Mouse (Mus musculus): ENCODE data around the gene Lrrc3b. TPM values are rescaled to one million over a fixed set of nuclear protein-coding genes. Genes with fewer than 3 reads are reported as not detected.

Lrrc3b gene
- polyA plus RNA-seq, 1 experiment from 2014 or later, result 0.12 TPM

DNA sequence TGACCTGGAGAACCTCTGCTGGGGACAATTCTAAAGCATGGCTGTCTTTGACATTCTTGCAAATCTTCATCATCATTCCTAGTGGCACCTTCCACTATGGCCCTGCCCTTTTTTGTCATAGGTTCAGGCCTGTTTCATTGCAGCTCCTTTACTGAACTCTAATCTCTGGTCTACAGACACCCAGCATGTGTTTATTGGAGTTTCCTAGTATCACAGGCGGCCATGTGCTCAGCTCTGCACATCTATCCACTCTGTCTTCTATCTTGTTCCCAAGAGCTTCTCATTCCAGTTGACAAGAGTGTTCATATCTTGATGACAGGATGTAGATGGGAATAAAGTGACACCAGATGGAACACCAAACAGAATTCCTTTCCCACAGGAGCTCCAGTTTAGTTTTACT lies 108.6 kb downstream of the Lrrc3b start:
- no peak overlapping the region for H3K27ac ChIP-seq
- no peak overlapping the region for H3K4me2 ChIP-seq
- no peaks in the 10 kb centered on the region for H3K9me3 ChIP-seq (replicated peaks)
- H3K27me3 ChIP-seq, result no peaks in the 10 kb centered on the region
- no peak overlapping the region for H3K4me3 ChIP-seq (replicated peaks)
- H3K9ac ChIP-seq, result no peak overlapping the region
- no peaks in the 10 kb centered on the region for H3K36me3 ChIP-seq
- 44% methylated on average over 1 of the region's 1 CpGs for WGBS (ENCODE audit: insufficient replicate concordance)
- no peaks in the 10 kb centered on the region for H3K4me1 ChIP-seq (replicated peaks)
- no peak for DNase-seq
- no peak for ATAC-seq (ENCODE audit: low read depth)

DNA sequence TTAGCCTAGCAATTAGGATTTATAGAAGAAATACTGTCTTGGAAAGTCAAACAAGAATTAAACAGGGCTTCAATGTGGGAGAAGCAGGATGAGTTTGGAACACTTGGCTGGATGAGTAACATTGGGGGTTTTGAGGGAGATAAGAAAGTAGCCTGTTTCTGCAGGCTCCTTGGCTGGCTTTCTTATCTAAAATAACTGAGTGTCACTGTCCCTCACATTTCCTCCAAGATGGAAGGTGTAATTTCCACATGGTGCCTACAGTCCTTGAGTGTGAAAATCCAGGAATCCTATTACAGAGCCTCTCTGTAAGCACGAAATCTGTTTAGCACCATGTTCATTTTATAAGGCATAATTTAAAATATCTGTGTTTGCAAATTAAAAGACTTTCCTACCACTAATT lies 112.9 kb downstream of the Lrrc3b start:
- Histone ChIP-seq H3K4me1 (replicated peaks) (no peaks in the 10 kb centered on the region), H3K36me3 (no peaks in the 10 kb centered on the region), H3K9me3 (replicated peaks) (no peaks in the 10 kb centered on the region), H3K4me2 (no peak overlapping the region), H3K27ac (no peak overlapping the region), H3K9ac (no peak overlapping the region), H3K27me3 (no peaks in the 10 kb centered on the region), H3K4me3 (replicated peaks) (no peak overlapping the region)
- ATAC-seq (ENCODE audit: low read depth) (no peak), DNase-seq (no peak)
- 54% methylated on average over 1 of the region's 1 CpGs for WGBS (ENCODE audit: insufficient replicate concordance)

DNA sequence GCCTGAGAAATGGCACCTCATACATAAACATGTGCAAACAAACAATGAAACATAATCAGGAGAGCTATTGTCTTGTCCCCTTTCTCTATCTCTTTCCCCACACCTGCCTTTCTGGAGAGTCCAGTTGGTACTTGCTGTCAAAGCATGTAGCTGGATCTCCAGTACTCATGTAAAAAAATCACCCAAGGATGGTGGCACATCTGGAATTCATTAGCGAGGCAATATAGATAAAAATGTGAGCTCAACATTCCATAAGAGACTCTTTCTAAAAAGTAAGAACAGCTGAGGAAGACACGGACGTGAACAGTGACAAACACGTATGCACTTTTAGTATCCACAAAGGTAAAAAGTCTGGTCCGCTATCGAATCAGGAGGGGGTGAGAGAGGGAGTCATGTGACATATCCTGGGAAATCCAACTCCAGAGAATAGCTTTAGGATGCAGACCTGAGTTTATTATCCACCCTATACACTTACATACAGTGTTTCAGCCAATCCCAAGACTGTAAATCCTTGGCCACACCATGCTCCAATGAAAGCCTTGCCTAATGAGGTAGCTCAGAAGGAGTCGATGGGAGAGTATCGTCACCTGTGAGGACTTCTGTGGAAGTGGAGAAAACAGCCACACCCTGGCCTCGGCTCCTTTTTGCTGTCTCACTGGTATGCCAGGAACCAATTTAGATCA lies 116.2 kb downstream of the Lrrc3b start:
- 74% methylated on average over 9 of the region's 9 CpGs for WGBS (ENCODE audit: insufficient replicate concordance)
- Histone ChIP-seq H3K27ac (no peak overlapping the region), H3K9ac (no peak overlapping the region), H3K9me3 (replicated peaks) (no peaks in the 10 kb centered on the region), H3K27me3 (no peaks in the 10 kb centered on the region), H3K36me3 (no peaks in the 10 kb centered on the region), H3K4me3 (replicated peaks) (no peak overlapping the region), H3K4me1 (replicated peaks) (no peaks in the 10 kb centered on the region), H3K4me2 (no peak overlapping the region)
- no peak for DNase-seq
- ATAC-seq (ENCODE audit: low read depth), result no peak

DNA sequence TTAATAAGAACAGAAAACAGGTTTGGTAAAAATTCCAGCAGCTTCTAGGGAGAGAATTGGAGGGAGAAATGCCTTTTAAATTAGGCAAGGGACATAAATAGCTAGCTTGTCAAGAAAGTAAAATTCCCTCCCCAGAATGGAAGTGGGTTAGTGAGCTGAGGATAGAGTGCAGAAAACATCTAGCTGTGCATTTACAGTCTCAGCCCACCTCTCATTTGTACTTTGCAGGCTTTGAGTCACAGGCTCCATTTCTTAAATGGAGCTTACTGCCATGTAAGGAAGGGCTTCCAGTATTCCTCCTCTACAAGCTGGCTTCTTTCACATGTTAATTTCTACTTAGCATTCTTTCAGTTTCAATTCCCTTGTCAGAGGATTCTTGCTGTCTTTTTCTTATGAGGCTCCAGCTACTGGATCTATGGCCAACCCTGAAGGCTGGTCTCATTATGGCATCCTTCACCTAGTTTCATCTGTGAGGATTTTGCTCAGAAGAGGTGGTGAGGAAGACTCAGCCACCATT lies 119.3 kb downstream of the Lrrc3b start:
- Histone ChIP-seq H3K27ac (no peak overlapping the region), H3K9ac (no peak overlapping the region), H3K4me3 (replicated peaks) (no peak overlapping the region), H3K4me1 (replicated peaks) (no peaks in the 10 kb centered on the region), H3K4me2 (no peak overlapping the region), H3K36me3 (no peaks in the 10 kb centered on the region), H3K27me3 (no peaks in the 10 kb centered on the region), H3K9me3 (replicated peaks) (no peaks in the 10 kb centered on the region)
- ATAC-seq (ENCODE audit: low read depth) (no peak), DNase-seq (no peak)

DNA sequence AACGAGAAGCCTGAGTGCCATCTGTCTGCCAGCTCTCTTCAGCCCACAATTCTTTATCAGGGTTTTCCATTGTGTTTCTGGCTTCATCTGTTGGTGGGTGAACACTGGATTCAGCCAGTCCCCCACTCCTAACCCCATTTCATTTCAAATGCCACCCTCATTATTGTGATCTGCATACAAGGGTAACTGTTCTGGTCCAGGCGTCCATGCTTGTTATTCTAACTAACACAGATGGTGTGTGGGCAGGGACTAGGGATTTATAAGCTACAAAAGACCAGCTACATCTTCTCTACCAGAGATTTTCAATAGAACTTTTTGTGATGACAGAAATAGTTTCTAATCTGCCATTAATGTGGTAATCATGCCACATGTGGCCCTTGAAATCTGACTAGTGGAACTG lies 130.2 kb downstream of the Lrrc3b start:
- 68% methylated on average over 2 of the region's 2 CpGs for WGBS (ENCODE audit: insufficient replicate concordance)
- H3K4me3 ChIP-seq (replicated peaks), result no peak overlapping the region
- H3K9ac ChIP-seq, result no peak overlapping the region
- ATAC-seq (ENCODE audit: low read depth), result no peak
- no peak overlapping the region for H3K27ac ChIP-seq
- no peaks in the 10 kb centered on the region for H3K4me1 ChIP-seq (replicated peaks)
- no peak overlapping the region for H3K4me2 ChIP-seq
- no peaks in the 10 kb centered on the region for H3K9me3 ChIP-seq (replicated peaks)
- no peaks in the 10 kb centered on the region for H3K27me3 ChIP-seq
- no peak for DNase-seq
- H3K36me3 ChIP-seq, result no peaks in the 10 kb centered on the region

Measured in liver, embryonic 13.5 days (tissue).